Mouse (Mus musculus) cerebellum, postnatal 10 days (tissue): ENCODE results near the gene Wfs1.

Experiments
- DNase-seq, 2 experiments: peaks; one replicate each; pipeline ENCODE4 v3.0.0; 2021; ENCODE audit warnings: mixed read lengths in 2 of 2

Wfs1 gene

DNA sequence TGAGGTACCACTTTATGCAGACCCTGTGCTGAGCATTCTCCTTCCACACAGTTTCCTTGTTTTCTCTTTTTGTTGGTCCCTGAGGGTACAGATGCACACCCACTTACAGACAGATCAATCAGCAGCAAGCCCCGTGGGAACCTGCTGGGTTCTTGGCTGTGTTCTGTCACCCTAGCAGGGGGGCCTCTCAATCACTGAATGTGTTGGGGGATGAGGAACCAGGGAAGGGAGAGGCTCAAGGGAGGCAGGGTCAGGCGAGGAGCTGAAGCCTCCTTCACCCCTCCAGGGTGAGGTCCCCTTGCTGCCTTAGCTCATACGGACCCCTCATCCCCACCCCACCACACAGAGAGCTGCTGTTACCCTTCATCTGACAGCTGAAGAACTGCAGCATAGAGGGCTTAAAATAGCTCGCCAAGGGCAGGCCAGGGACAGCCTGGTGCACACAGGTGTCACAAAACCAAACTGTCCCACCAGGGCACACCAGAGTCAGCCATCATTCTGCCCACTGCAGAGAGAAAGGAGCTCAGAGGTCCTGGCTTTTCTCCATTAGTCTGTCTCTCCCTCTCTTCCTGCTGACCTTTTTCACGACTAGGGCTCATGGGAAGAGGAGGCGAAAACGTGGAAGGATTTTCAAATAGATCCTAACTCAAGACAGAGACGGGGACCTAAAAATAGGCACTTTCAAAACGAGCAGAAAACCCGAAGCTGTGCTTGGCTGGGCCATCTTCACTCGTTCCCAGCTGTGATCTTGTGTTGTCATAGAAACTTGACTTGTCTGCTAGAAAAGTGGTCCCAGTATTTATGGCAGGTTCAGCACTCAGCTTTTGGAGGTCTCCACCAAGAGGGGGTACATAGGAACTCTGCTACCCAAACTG lies 64.9 kb downstream of the Wfs1 start:
- peak; percentile 63 to 70 for DNase-seq

- DNase-seq = no peak
Measured at GRCm38 (mm10) chr5:36922811-36923210, 66.2 kb downstream of the Wfs1 start.

DNA sequence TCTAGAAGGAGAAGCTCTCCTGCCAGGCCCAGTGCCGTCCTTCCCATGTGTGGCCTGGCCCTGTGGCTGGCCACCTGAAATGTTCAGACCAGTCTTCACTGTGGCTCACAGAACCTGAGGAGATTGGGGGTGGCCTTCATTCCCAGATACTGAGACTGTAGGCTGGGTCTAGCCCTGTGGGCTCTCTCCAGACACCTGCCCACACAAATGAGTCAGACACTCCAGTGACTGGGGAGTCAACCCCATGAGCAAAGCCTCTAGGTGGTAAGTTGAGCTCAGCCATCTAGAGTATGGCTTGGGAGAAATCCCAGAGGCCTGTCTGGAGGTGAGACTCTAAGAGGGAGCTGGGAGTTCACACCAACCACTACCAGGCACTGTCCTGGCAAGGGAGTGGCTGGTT lies 67.1 kb downstream of the Wfs1 start:
- no peak for DNase-seq

DNA sequence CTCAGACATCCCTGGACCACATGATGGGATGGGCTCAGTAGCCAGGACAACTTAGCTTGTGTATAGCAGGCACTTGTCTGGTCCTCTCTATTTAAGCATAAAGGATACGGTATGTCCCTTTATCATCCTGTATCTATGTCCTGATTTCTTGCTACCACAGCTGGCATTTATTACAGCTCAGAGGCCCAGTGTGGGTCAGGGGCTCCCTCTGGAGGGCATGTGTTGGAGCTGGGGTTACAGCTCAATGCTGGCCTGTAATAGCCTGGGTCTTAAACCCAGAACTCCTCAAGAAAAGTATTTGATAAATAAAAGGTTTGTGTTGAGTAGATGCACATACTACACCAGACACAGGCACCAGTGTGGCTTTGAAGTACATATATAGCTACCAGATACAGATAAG lies 68.9 kb downstream of the Wfs1 start:
- DNase-seq = peak; percentile 80 to 83

GRCm38 (mm10) chr5:36918016-36918415 lies 71.0 kb downstream of the Wfs1 start:
- DNase-seq = peak; percentile 47 to 51

GRCm38 (mm10) chr5:36917245-36917644 lies 71.8 kb downstream of the Wfs1 start:
- DNase-seq = peak; percentile 65 to 66

- peak; percentile 90 to 95 for DNase-seq
Measured at GRCm38 (mm10) chr5:36916581-36916980, 72.4 kb downstream of the Wfs1 start.
